In the genomic region with DNA sequence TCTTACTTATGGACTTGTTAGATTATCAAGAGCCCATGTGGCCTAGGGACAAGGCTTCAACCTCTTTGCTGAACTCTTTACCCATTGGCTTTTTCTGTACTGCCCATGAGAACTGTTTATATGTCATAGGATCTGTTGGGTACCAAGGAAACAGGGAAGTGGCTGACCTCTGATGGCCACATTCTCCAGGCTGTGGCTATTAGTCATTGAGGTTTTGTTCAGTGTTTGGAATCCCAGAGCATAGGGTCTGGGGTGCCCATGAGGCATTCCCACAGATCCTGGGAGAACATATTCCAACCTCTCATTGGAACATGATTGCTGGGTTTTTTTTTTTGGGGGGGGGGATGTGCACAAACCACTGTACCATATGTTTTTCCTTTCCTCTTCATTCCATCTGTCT, we compare ENCODE assay signal across 23 mouse cellular contexts. TPM values are rescaled to one million over a fixed set of nuclear protein-coding genes. Genes with fewer than 3 reads are reported as not detected.
DNase-seq lines count a peak whose midpoint lies in the region; ATAC-seq and TF ChIP-seq lines count a peak whose summit lies in the region.
"Had no signal": no experiment of that assay in that cellular context is flagged by ENCODE, and none has a peak within 500 bp of the region (broad histone marks: within the 10 kb centered on the region; RNA-seq: fewer than 3 reads in every experiment).

No protein-coding gene starts in this region.

- TF ChIP-seq CTCF in liver, adult 2 months (IDR thresholded peaks at IDR 0.05; ENCODE audit: low read depth, low read length): no peak
- no peak for TF ChIP-seq CTCF in stomach, postnatal 0 days (IDR thresholded peaks at IDR 0.05; ENCODE audit: low read depth)
- no peak for TF ChIP-seq CTCF in forebrain, postnatal 0 days (IDR thresholded peaks at IDR 0.05; ENCODE audit: low read depth)

- H3K4me2 ChIP-seq in liver, embryonic 11.5 days: no peak overlapping the region
- peak overlapping the region; percentile 29 for H3K4me2 ChIP-seq in myocyte (ENCODE audit: low read depth)
- no peak overlapping the region for H3K4me2 ChIP-seq in stomach, postnatal 0 days (replicated peaks; ENCODE audit: low read depth)
- no peak overlapping the region for H3K4me2 ChIP-seq in forebrain, postnatal 0 days (ENCODE audit: low read depth)
- H3K4me2 ChIP-seq: heart, embryonic 11.5 days; heart, embryonic 15.5 days; hindbrain, embryonic 14.5 days had no signal

- no peak overlapping the region for H3K9ac ChIP-seq in liver, adult 2 months (ENCODE audit: low read depth, low read length)
- no peak overlapping the region for H3K9ac ChIP-seq in liver, embryonic 11.5 days (ENCODE audit: low read depth, low read length)
- no peak overlapping the region for H3K9ac ChIP-seq in stomach, postnatal 0 days (ENCODE audit: low read length)
- H3K9ac ChIP-seq in forebrain, postnatal 0 days: no peak overlapping the region
- H3K9ac ChIP-seq: heart, embryonic 15.5 days; hindbrain, embryonic 14.5 days had no signal

- TF ChIP-seq POLR2A in liver, adult 2 months (IDR thresholded peaks at IDR 0.05; ENCODE audit: extremely low read depth, insufficient read depth, low read length): no peak
- no peak for TF ChIP-seq POLR2A in myocyte (IDR thresholded peaks at IDR 0.05; ENCODE audit: insufficient read length, low read depth)

- DNase-seq in liver, adult 2 months (ENCODE audit: extremely low read depth, low read depth, low spot score): no peak
- no peak for DNase-seq in liver, embryonic 11.5 days (ENCODE audit: low spot score)
- peak; percentile 64 for DNase-seq in Muller cell, postnatal 12 days (ENCODE audit: inconsistent ontology term)
- DNase-seq in stomach, postnatal 0 days (ENCODE audit: low spot score): no peak
- no peak for DNase-seq in hindbrain, embryonic 10.5 days (ENCODE audit: low spot score)
- no peak for DNase-seq in cerebellum, adult 9-10 months
- DNase-seq in forebrain, postnatal 0 days: no peak
- DNase-seq: adrenal gland, postnatal 10 days; B cell, adult 2 months; cerebellum, adult 11 months; cerebellum, adult 8-10 months; cerebellum, postnatal 25 days; gastrocnemius, postnatal 10 days; heart, adult 2 months; heart, postnatal 14 days; kidney, adult 11 months had no signal

- TF ChIP-seq EP300 in stomach, postnatal 0 days (optimal IDR thresholded peaks at IDR 0.05): no peak

- H3K36me3 ChIP-seq in liver, adult 2 months (ENCODE audit: control insufficient read depth, insufficient read depth, low read length): peaks cover 53% of the 10 kb centered on the region
- no peaks in the 10 kb centered on the region; the same call in 1 of the 2 replicates for H3K36me3 ChIP-seq in liver, embryonic 11.5 days (ENCODE audit: control insufficient read depth, insufficient read depth, low read length)
- H3K36me3 ChIP-seq in myocyte (ENCODE audit: control insufficient read depth, insufficient read depth): peaks cover 6% of the 10 kb centered on the region
- peaks cover 20% of the 10 kb centered on the region for H3K36me3 ChIP-seq in stomach, postnatal 0 days (ENCODE audit: control insufficient read depth, insufficient read depth, low read length)
- H3K36me3 ChIP-seq in hindbrain, embryonic 10.5 days: peaks cover 79% of the 10 kb centered on the region
- 0 out of 2 replicates have a peak, but pooled peaks cover 3% of the 10 kb centered on the region for H3K36me3 ChIP-seq in forebrain, postnatal 0 days (ENCODE audit: insufficient read depth)

- peaks cover 39% of the 10 kb centered on the region for H3K4me1 ChIP-seq in liver, adult 2 months (ENCODE audit: control insufficient read depth, insufficient read depth, low read length)
- H3K4me1 ChIP-seq in liver, embryonic 11.5 days (replicated peaks; ENCODE audit: control insufficient read depth, insufficient read depth, low read length): peaks cover 2% of the 10 kb centered on the region; the same call in 1 of the 2 replicates
- H3K4me1 ChIP-seq in stomach, postnatal 0 days (replicated peaks; ENCODE audit: control insufficient read depth, insufficient read depth): peaks cover 5% of the 10 kb centered on the region; the same call in 1 of the 2 replicates
- H3K4me1 ChIP-seq in hindbrain, embryonic 10.5 days (replicated peaks): peaks cover 10% of the 10 kb centered on the region; the same call in 1 of the 2 replicates
- H3K4me1 ChIP-seq in forebrain, postnatal 0 days (ENCODE audit: insufficient read depth): no peaks in the 10 kb centered on the region

- no peaks in the 10 kb centered on the region for H3K9me3 ChIP-seq in liver, embryonic 11.5 days (ENCODE audit: control insufficient read depth, low read length)
- H3K9me3 ChIP-seq in stomach, postnatal 0 days (ENCODE audit: control insufficient read depth, low read length): no peaks in the 10 kb centered on the region
- no peaks in the 10 kb centered on the region for H3K9me3 ChIP-seq in hindbrain, embryonic 10.5 days
- H3K9me3 ChIP-seq in forebrain, postnatal 0 days (ENCODE audit: low read length): no peaks in the 10 kb centered on the region
- H3K9me3 ChIP-seq: embryonic facial prominence, embryonic 10.5 days; heart, embryonic 15.5 days had no signal

- H3ac ChIP-seq in myocyte (ENCODE audit: control insufficient read depth, insufficient read length): no peak overlapping the region

- ATAC-seq in liver, embryonic 11.5 days (replicated peaks; ENCODE audit: low FRiP score): no peak
- no peak for ATAC-seq in stomach, postnatal 0 days (ENCODE audit: low FRiP score, low TSS enrichment)
- no peak for ATAC-seq in forebrain, postnatal 0 days
- ATAC-seq: CD4-positive, CD25-positive, alpha-beta regulatory T cell, adult 4 months; forebrain, embryonic 14.5 days had no signal

- no peaks in the 10 kb centered on the region for H3K27me3 ChIP-seq in liver, adult 2 months (ENCODE audit: control insufficient read depth, insufficient read depth, low read length)
- H3K27me3 ChIP-seq in liver, embryonic 11.5 days (replicated peaks; ENCODE audit: control insufficient read depth, insufficient read depth, low read length): no peaks in the 10 kb centered on the region
- no peaks in the 10 kb centered on the region for H3K27me3 ChIP-seq in myocyte (ENCODE audit: control insufficient read depth, insufficient read depth, insufficient read length)
- H3K27me3 ChIP-seq in stomach, postnatal 0 days (ENCODE audit: control insufficient read depth, insufficient read depth, low read length): no peaks in the 10 kb centered on the region
- no peaks in the 10 kb centered on the region for H3K27me3 ChIP-seq in hindbrain, embryonic 10.5 days (ENCODE audit: insufficient read depth, poor library complexity, severe bottlenecking)
- no peaks in the 10 kb centered on the region for H3K27me3 ChIP-seq in forebrain, postnatal 0 days (ENCODE audit: insufficient read depth, low read length)
- H3K27me3 ChIP-seq: heart, embryonic 15.5 days had no signal

- H3K4me3 ChIP-seq in liver, adult 2 months (ENCODE audit: insufficient read depth, low read depth, low read length): no peak overlapping the region
- H3K4me3 ChIP-seq in liver, embryonic 11.5 days (ENCODE audit: low read depth, low read length): no peak overlapping the region
- no peak overlapping the region for H3K4me3 ChIP-seq in myocyte
- H3K4me3 ChIP-seq in stomach, postnatal 0 days (ENCODE audit: low read depth, low read length): no peak overlapping the region
- no peak overlapping the region for H3K4me3 ChIP-seq in hindbrain, embryonic 10.5 days
- H3K4me3 ChIP-seq in forebrain, postnatal 0 days (ENCODE audit: low read depth, low read length): no peak overlapping the region
- H3K4me3 ChIP-seq: embryonic facial prominence, embryonic 10.5 days; heart, adult 2 months; heart, embryonic 15.5 days had no signal

- no peaks in the 10 kb centered on the region; the same call in 1 of the 2 replicates for H3K79me2 ChIP-seq in liver, adult 2 months (ENCODE audit: control insufficient read depth, insufficient read depth, low read length)
- no peaks in the 10 kb centered on the region for H3K79me2 ChIP-seq in myocyte (ENCODE audit: control insufficient read depth, insufficient read depth)

- peak overlapping the region; percentile 32; the same call in 1 of the 2 replicates for H3K27ac ChIP-seq in liver, adult 2 months (replicated peaks; ENCODE audit: insufficient read depth, low read depth, low read length)
- H3K27ac ChIP-seq in liver, embryonic 11.5 days (ENCODE audit: low read depth, low read length): no peak overlapping the region
- 0 out of 2 replicates have a peak overlapping the region, but pooled peaks have one; percentile 18 for H3K27ac ChIP-seq in stomach, postnatal 0 days (replicated peaks)
- no peak overlapping the region for H3K27ac ChIP-seq in hindbrain, embryonic 10.5 days
- H3K27ac ChIP-seq in forebrain, postnatal 0 days (ENCODE audit: low read depth, low read length): no peak overlapping the region
- H3K27ac ChIP-seq: embryonic facial prominence, embryonic 10.5 days; heart, adult 2 months; heart, embryonic 15.5 days; hindbrain, embryonic 14.5 days had no signal

TF ChIP-seq in myocyte, 11 proteins besides CTCF, POLR2A, EP300 and RAD21:
- TF ChIP-seq CEBPB (IDR thresholded peaks at IDR 0.05; ENCODE audit: insufficient read depth, poor library complexity, severe bottlenecking): no peak
- no peak for TF ChIP-seq SRF (IDR thresholded peaks at IDR 0.05; ENCODE audit: control insufficient read depth, insufficient read length, low read depth)
- TF ChIP-seq POLR2AphosphoS2 (IDR thresholded peaks at IDR 0.05; ENCODE audit: insufficient read length, low read depth): no peak
- no peak for TF ChIP-seq MYOG (IDR thresholded peaks at IDR 0.05; ENCODE audit: control insufficient read depth in 1 of 3, insufficient read depth in 1 of 3, insufficient read length in 2 of 3, low read depth in 2 of 3)
- TF ChIP-seq TCF3 (IDR thresholded peaks at IDR 0.05; ENCODE audit: insufficient read length, low read depth): no peak
- no peak for TF ChIP-seq REST (IDR thresholded peaks at IDR 0.05; ENCODE audit: insufficient read depth, insufficient read length)
- no peak for TF ChIP-seq TCF12 (IDR thresholded peaks at IDR 0.05; ENCODE audit: insufficient read depth, poor library complexity, severe bottlenecking)
- TF ChIP-seq MAX (IDR thresholded peaks at IDR 0.05; ENCODE audit: low read depth): no peak
- no peak for TF ChIP-seq E2F4 (IDR thresholded peaks at IDR 0.05; ENCODE audit: insufficient read depth)
- TF ChIP-seq MYOD1 (IDR thresholded peaks at IDR 0.05; ENCODE audit: control insufficient read depth in 1 of 3, insufficient read length in 2 of 3, low read depth in 2 of 3): no peak
- TF ChIP-seq USF1 (IDR thresholded peaks at IDR 0.05; ENCODE audit: low read depth): no peak

RNA-seq across cellular contexts. Expression of gene Plpp3, which starts 56.2 kb away (rescaled TPM):
- 64.1 and 81.1 TPM in 2 replicates for total RNA-seq in liver, adult 2 months (2014; rRNA removed)
- 81.0 and 84.2 TPM in 2 replicates for polyA plus RNA-seq in liver, adult 2 months (2012; rRNA removed)
- 29.5 TPM in 2 replicates for polyA plus RNA-seq in liver, embryonic 11.5 days (2014; fragmentation: Nextera tagmentation; extraction: Ambion mirVana)
- 12.7 TPM for polyA plus RNA-seq in myocyte (2012; fragmentation: generic; extraction: Trizol)
- 60.2 and 64.4 TPM in 2 replicates for polyA plus RNA-seq in stomach, postnatal 0 days (2015; fragmentation: Nextera tagmentation; extraction: Ambion mirVana)
- 63.4 and 63.8 TPM in 2 replicates for polyA plus RNA-seq in hindbrain, embryonic 10.5 days (2016; fragmentation: Nextera tagmentation; extraction: Ambion mirVana)
- 64.8 and 87.3 TPM in 2 replicates for total RNA-seq in forebrain, postnatal 0 days (2014; rRNA removed)
- 82.8 and 117 TPM in 2 replicates for polyA plus RNA-seq in forebrain, postnatal 0 days (2015; fragmentation: Nextera tagmentation; extraction: Ambion mirVana)

Comparison
In these comparisons a context has a peak if more than half of its experiments do, and no peak if none do; other contexts are left out.
1. H3K27ac ChIP-seq: peak in liver, adult 2 months (single experiment) and stomach, postnatal 0 days (single experiment); none in liver, embryonic 11.5 days (single experiment), hindbrain, embryonic 10.5 days (single experiment) and forebrain, postnatal 0 days (single experiment).